Mouse (Mus musculus): Measurements from ENCODE around the gene Zfp651. TPM values are rescaled to one million over a fixed set of nuclear protein-coding genes. Genes with fewer than 3 reads are reported as not detected.

Zfp651 gene
- polyA plus RNA-seq, 1 experiment: 1.9 TPM

DNA sequence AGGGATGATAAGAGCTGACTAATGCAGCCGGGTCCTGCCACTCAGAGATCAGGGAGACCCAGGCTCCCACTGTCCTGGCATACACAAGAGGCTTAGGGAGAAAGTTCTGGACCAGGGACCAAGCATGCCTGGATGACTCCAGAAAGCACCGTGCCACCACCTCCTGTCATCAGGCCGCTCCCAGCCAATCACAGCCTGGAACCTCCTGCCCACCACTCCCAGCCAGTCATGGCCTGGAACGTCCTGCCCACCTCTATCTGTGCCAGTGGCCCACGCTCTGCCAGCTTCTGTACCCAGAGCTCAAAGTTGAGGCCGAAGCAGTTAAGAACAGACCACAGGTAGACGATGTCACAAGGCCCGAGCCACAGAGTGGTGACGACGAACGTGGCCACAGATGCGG, 25.7 kb downstream of the Zfp651 start:
- TF ChIP-seq GATA1 (IDR thresholded peaks at IDR 0.05; ENCODE audit: borderline replicate concordance, low read length): no peak
- no peak for TF ChIP-seq FLI1 (IDR thresholded peaks at IDR 0.05; ENCODE audit: low read length)
- Histone ChIP-seq H3K4me3 (replicated peaks) (no peak overlapping the region), H3K9me3 (no peaks in the 10 kb centered on the region), H3K36me3 (replicated peaks; ENCODE audit: low read length) (no peaks in the 10 kb centered on the region), H3K27me3 (replicated peaks) (peaks cover 88% of the 10 kb centered on the region), H3K4me1 (peaks cover 3% of the 10 kb centered on the region; the same call in 1 of the 2 replicates)

DNA sequence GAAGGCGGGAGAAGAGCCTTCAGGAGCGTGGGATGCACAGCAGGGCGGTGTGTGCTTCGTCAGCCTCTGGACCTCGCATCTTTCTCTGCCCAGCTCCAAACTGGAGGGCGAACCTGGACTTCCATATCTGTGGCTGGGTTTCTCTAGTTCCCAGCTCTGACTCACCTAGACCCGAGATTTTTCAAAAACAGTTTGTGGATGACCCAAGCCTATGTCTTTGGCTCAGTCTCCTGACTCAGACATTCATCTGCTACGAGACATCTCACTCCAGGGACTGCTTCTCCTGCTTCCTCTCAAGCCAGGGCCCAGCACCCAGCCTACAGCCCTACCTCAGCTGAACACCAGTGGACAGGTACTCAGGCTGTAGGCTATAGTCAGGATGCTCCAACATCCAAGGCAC, 26.1 kb downstream of the Zfp651 start:
- TF ChIP-seq FLI1 (IDR thresholded peaks at IDR 0.05; ENCODE audit: low read length) (no peak), GATA1 (IDR thresholded peaks at IDR 0.05; ENCODE audit: borderline replicate concordance, low read length) (no peak)
- Histone ChIP-seq H3K4me1 (peaks cover 3% of the 10 kb centered on the region; the same call in 1 of the 2 replicates), H3K36me3 (replicated peaks; ENCODE audit: low read length) (no peaks in the 10 kb centered on the region), H3K4me3 (replicated peaks) (no peak overlapping the region), H3K9me3 (no peaks in the 10 kb centered on the region), H3K27me3 (replicated peaks) (peaks cover 86% of the 10 kb centered on the region)

DNA sequence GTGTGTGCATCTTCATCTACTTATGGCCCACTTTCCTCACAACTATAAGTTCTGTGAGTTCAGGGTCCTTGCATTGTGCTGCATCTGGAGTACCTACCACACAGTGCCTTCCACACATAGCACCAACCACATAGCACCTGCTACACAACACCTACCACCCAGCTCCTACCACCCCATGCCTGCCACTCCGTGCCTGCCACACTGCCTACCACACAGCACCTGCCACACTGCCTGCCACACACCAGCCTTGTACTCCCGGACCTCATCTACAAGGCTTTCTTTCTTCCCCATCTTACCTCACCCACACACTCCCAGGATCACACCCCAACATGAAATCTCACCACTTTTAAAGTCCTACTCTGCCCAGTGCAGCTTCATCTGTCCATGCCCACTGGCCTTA, 27.2 kb downstream of the Zfp651 start:
- H3K27me3 ChIP-seq (replicated peaks): peaks cover 86% of the 10 kb centered on the region
- H3K4me1 ChIP-seq: peaks cover 3% of the 10 kb centered on the region; the same call in 1 of the 2 replicates
- no peaks in the 10 kb centered on the region for H3K9me3 ChIP-seq
- H3K36me3 ChIP-seq (replicated peaks; ENCODE audit: low read length): no peaks in the 10 kb centered on the region
- TF ChIP-seq GATA1 (IDR thresholded peaks at IDR 0.05; ENCODE audit: borderline replicate concordance, low read length) (no peak), FLI1 (IDR thresholded peaks at IDR 0.05; ENCODE audit: low read length) (no peak)
- no peak overlapping the region for H3K4me3 ChIP-seq (replicated peaks)

DNA sequence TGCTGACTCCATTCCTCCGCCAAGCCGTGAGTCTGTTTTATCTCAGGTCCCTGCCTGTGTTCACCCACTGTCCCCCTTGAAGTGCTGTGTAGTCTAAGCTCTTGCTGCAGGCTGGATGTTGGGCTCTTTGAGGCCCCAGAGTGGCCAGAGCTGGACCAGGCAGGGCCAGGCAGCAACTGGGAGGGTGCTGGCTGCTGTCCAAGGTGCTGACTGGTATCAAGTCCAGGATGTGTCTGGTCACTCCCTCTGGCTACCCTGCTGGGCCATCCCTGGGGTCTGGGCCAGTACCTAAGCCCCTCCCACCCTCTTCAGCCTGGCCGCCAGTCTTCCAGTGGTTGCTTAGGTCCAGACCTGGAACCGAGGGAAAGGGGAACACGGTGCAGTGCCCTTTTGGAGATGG, 32.1 kb downstream of the Zfp651 start:
- no peaks in the 10 kb centered on the region for H3K36me3 ChIP-seq (replicated peaks; ENCODE audit: low read length)
- peaks cover 3% of the 10 kb centered on the region; the same call in 1 of the 2 replicates for H3K4me1 ChIP-seq
- TF ChIP-seq FLI1 (IDR thresholded peaks at IDR 0.05; ENCODE audit: low read length): no peak
- no peak for TF ChIP-seq GATA1 (IDR thresholded peaks at IDR 0.05; ENCODE audit: borderline replicate concordance, low read length)
- no peak overlapping the region for H3K4me3 ChIP-seq (replicated peaks)
- H3K27me3 ChIP-seq (replicated peaks): peaks cover 91% of the 10 kb centered on the region
- no peaks in the 10 kb centered on the region for H3K9me3 ChIP-seq

DNA sequence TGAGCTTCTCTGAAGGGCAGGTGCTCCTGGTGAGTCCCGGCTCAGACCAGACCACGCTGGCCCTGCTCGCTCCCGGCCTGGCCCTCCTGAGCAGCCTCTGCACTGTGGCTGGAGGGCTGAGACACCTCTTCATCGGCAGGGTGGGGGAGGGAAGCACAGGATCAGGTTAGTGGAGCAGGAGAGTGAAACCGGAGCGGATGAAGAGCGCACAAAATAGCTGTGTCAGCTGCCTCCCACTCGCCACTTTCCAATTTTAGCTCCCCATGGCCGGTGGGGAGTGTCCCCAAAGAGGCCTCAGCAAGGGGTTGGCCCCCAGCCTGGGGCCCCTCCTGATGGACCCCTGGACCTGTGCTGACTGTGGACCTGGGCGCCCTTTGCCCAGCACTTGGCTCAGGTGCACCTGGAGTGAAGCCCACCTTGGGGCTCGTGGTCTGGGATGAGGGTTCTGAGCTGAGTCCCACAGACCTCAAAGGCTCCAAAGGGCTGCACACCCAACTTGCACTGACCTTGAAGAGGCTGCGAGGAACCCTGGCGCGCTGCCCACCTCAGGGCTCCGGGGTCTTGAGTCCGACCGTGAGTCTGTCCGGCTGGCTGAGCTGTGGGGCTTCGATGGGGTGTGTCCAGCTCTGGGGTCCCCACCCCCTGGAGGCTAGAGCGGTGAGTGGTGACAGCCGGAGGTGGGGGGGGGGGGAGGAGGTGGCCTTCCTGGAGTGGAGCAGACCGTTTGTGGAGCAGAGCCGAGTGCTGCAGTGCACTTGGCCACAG, 32.8 kb downstream of the Zfp651 start, which contains the start of gene Hhatl:
Gene Hhatl, minus strand, starts transcription at position 751 of the 765 bp plus-strand sequence.
- Histone ChIP-seq H3K9me3 (no peaks in the 10 kb centered on the region), H3K36me3 (replicated peaks; ENCODE audit: low read length) (no peaks in the 10 kb centered on the region), H3K4me3 (replicated peaks) (no peak within 1 kb of the TSS), H3K27me3 (replicated peaks) (peaks cover 91% of the 10 kb centered on the region), H3K4me1 (peaks cover 3% of the 10 kb centered on the region; the same call in 1 of the 2 replicates)
- no peak for TF ChIP-seq FLI1 (IDR thresholded peaks at IDR 0.05; ENCODE audit: low read length)
- no peak for TF ChIP-seq GATA1 (IDR thresholded peaks at IDR 0.05; ENCODE audit: borderline replicate concordance, low read length)

DNA sequence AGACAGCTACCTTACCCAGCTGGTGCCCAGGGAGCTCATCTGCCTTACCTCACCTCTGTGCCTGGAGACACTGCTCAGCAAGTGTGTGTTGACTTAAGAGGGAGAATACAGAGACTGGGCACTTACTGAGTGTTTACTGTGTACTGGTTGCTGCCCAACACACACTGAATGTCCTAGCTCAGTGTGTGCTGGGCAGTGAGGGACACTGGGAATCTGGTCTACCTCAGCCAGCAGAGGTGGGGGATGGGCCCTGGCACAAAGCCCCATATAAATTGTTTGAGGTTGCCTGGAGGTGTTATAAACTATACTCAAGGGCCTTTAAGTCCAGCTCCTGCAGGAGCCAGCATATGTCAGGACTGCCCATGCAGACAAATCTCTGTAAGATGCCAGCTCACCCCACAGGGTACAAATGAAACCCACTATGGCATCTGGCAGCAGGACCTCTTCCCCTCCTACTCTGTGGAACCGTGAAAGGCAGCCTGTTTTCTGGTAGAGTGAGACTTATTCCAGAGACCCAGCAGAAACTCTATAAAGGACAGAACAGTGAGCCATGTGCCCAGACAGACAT, 35.9 kb downstream of the Zfp651 start:
- TF ChIP-seq FLI1 (IDR thresholded peaks at IDR 0.05; ENCODE audit: low read length): no peak
- no peak for TF ChIP-seq GATA1 (IDR thresholded peaks at IDR 0.05; ENCODE audit: borderline replicate concordance, low read length)
- Histone ChIP-seq H3K4me1 (peaks cover 13% of the 10 kb centered on the region; the same call in 1 of the 2 replicates), H3K27me3 (replicated peaks) (peaks cover 91% of the 10 kb centered on the region), H3K9me3 (no peaks in the 10 kb centered on the region), H3K4me3 (replicated peaks) (no peak overlapping the region), H3K36me3 (replicated peaks; ENCODE audit: low read length) (no peaks in the 10 kb centered on the region)

DNA sequence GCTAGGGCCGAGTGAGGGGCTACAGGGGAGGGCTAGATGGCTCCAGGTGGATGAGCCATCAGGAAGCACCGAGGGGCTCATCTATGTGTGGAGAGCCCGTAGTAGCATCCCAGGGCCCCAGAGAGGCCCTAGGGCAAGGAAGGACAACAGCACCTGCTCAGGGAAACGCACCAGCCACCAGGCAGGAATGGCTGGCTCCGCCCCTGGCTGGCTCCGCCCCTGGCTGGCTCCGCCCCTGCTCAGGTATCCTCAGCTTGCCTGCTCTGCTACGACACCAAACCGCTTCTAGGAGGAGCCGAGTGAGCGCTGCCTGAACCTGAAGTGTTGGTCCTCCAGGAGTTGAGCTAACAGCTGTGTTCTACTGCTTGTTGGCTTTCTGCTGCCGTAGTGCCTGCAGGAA, 38.6 kb downstream of the Zfp651 start:
- TF ChIP-seq GATA1 (IDR thresholded peaks at IDR 0.05; ENCODE audit: borderline replicate concordance, low read length) (no peak), FLI1 (IDR thresholded peaks at IDR 0.05; ENCODE audit: low read length) (no peak)
- no peaks in the 10 kb centered on the region for H3K36me3 ChIP-seq (replicated peaks; ENCODE audit: low read length)
- no peaks in the 10 kb centered on the region for H3K9me3 ChIP-seq
- no peak overlapping the region for H3K4me3 ChIP-seq (replicated peaks)
- H3K4me1 ChIP-seq: peaks cover 40% of the 10 kb centered on the region
- H3K27me3 ChIP-seq (replicated peaks): peaks cover 86% of the 10 kb centered on the region

DNA sequence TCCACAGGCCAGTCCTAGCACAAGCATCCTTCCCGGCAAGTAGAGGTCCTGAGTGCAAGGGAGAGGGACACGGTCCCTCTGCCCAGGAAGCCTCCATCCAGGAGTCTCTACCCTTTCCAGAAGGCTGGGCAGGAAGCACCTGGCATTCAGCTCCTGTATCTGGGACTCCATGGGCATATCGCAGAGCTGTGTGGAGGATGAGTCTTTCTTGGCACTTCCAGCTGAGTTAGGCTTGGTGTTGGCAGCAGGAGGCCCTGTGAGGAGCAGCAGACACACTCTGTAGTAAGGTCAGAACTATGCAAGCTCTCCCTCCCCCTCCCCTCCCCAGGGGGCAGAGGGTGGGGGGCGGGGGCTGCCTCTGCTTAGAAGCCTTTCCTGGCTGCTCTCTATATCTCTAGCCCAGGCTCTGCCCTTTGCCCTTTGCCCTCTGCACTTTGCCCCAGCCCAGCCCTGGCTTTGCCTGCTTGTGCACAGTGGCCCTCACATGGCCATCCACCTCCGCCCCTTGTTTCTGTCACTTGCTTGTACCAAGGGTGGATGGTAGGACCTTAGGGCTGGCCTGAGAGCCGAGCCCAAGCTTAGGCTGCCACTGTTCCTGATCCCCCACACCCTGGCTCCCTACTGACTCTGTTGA, 39.9 kb downstream of the Zfp651 start:
- no peaks in the 10 kb centered on the region for H3K9me3 ChIP-seq
- peaks cover 52% of the 10 kb centered on the region for H3K4me1 ChIP-seq
- no peaks in the 10 kb centered on the region for H3K36me3 ChIP-seq (replicated peaks; ENCODE audit: low read length)
- no peak overlapping the region for H3K4me3 ChIP-seq (replicated peaks)
- peaks cover 76% of the 10 kb centered on the region for H3K27me3 ChIP-seq (replicated peaks)
- TF ChIP-seq GATA1 (IDR thresholded peaks at IDR 0.05; ENCODE audit: borderline replicate concordance, low read length): no peak
- TF ChIP-seq FLI1 (IDR thresholded peaks at IDR 0.05; ENCODE audit: low read length): no peak

DNA sequence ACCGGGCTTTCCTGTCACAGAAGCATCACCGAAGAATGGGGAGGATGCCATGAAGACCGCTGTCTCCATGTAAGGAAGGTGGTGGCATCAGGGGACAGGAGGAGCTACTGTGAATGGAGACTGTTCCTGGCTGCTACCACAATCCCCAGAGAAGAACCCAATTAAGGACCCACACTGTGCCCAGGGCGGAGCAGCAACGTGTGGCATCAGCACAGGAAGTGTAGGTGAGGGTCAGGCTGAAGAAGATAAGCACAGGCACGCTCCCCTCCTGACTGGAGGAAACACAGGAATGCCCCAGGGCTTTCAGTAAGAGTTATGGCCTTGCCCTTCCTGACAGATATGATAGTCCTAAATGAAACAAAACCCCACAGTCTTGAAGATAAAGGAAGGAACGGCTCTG, 43.6 kb downstream of the Zfp651 start:
- peak overlapping the region; percentile 78 for H3K4me3 ChIP-seq (replicated peaks)
- TF ChIP-seq GATA1 (IDR thresholded peaks at IDR 0.05; ENCODE audit: borderline replicate concordance, low read length): no peak
- TF ChIP-seq FLI1 (IDR thresholded peaks at IDR 0.05; ENCODE audit: low read length): no peak
- peaks cover 50% of the 10 kb centered on the region for H3K27me3 ChIP-seq (replicated peaks)
- no peaks in the 10 kb centered on the region for H3K9me3 ChIP-seq
- H3K36me3 ChIP-seq (replicated peaks; ENCODE audit: low read length): no peaks in the 10 kb centered on the region
- H3K4me1 ChIP-seq: peaks cover 60% of the 10 kb centered on the region

DNA sequence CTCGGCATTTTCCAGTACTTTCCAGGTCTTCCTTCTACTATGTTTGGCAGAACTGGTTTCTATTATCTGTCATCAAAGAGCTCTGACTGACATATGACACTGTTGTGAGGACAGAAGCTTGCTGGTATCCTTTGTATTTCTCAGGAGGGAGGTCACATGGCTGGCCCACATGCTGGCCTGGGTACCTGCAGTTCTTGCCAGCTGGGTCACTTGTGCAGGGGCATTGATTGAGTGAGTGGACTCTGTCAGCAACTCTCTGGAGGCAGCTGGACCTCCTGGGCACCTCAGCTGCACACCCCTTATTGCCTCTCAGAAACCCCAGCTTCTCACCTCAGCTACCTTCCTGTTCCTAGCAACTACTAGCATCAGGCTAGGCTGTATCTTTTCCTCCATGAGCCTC, 48.4 kb downstream of the Zfp651 start:
- no peaks in the 10 kb centered on the region for H3K36me3 ChIP-seq (replicated peaks; ENCODE audit: low read length)
- H3K27me3 ChIP-seq (replicated peaks): peaks cover 47% of the 10 kb centered on the region
- TF ChIP-seq FLI1 (IDR thresholded peaks at IDR 0.05; ENCODE audit: low read length): no peak
- no peak for TF ChIP-seq GATA1 (IDR thresholded peaks at IDR 0.05; ENCODE audit: borderline replicate concordance, low read length)

More for the DNA sequence above, 48.4 kb downstream of the Zfp651 start:
- Histone ChIP-seq H3K4me3 (replicated peaks) (no peak overlapping the region), H3K9me3 (no peaks in the 10 kb centered on the region), H3K4me1 (peaks cover 40% of the 10 kb centered on the region)

Measured in megakaryocyte, embryonic 14.5 days (primary cell).